11 mouse cellular contexts compared by ENCODE assay signal in the genomic region with DNA sequence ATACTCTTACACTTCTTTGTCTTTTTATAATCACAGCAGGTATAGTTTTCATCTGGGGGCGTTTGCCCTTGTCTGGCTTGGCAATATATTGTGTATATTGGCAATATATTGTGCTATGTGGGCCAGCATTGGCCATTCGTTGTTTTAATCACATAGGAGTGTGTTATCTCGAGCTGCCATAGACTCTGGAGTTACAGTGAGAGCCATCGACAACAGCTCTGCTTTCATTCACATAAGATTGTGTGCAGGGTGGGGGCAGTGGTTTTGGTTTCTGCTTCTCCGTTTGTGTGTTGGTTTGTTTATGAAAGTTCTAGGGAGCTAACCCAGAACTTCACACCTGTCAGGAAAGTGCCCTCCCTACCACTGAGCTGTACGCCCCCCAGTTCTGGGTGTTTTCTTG. TPM values are rescaled to one million over a fixed set of nuclear protein-coding genes. Genes with fewer than 3 reads are reported as not detected.
DNase-seq lines count a peak whose midpoint lies in the region; ATAC-seq and TF ChIP-seq lines count a peak whose summit lies in the region.
"Had no signal": no experiment of that assay in that cellular context is flagged by ENCODE, and none has a peak within 500 bp of the region (broad histone marks: within the 10 kb centered on the region; RNA-seq: fewer than 3 reads in every experiment).

No protein-coding gene starts in this region.

- H3K27ac ChIP-seq in heart, postnatal 0 days (ENCODE audit: low read depth), result peak overlapping the region; percentile 87
- peak overlapping the region; percentile 83; the same call in 1 of the 2 replicates for H3K27ac ChIP-seq in intestine, embryonic 16.5 days (ENCODE audit: low read length)
- H3K27ac ChIP-seq in small intestine, adult 2 months (ENCODE audit: insufficient read depth, low read depth, low read length), result peak overlapping the region; percentile 39

- 37% methylated on average over 6 of the region's 6 CpGs for WGBS in heart, postnatal 0 days
- WGBS in intestine, embryonic 16.5 days, result 75% methylated on average over 6 of the region's 6 CpGs
- WGBS in small intestine, adult 2 months, result 48% methylated on average over 6 of the region's 6 CpGs

- H3K4me1 ChIP-seq in heart, postnatal 0 days (ENCODE audit: control insufficient read depth, insufficient read depth), result peaks cover 16% of the 10 kb centered on the region
- peaks cover 80% of the 10 kb centered on the region for H3K4me1 ChIP-seq in megakaryocyte, embryonic 14.5 days
- H3K4me1 ChIP-seq in intestine, embryonic 16.5 days (ENCODE audit: control insufficient read depth, insufficient read depth, low read length), result peaks cover 16% of the 10 kb centered on the region
- H3K4me1 ChIP-seq in small intestine, adult 2 months (ENCODE audit: control insufficient read depth, insufficient read depth, insufficient read length, low read length), result peaks cover 12% of the 10 kb centered on the region

- H3K9me3 ChIP-seq in heart, postnatal 0 days (replicated peaks; ENCODE audit: control insufficient read depth, low read length), result no peaks in the 10 kb centered on the region
- 0 out of 2 replicates have a peak, but pooled peaks cover 5% of the 10 kb centered on the region for H3K9me3 ChIP-seq in megakaryocyte, embryonic 14.5 days
- H3K9me3 ChIP-seq in intestine, embryonic 16.5 days (ENCODE audit: control insufficient read depth, low read length), result no peaks in the 10 kb centered on the region

- no peak for DNase-seq in heart, postnatal 0 days (ENCODE audit: low spot score)
- DNase-seq in heart, adult 18-20 months, result no peak
- DNase-seq in cerebellum, adult 8-10 months, result no peak
- no peak for DNase-seq in embryo, embryonic 10 days (ENCODE audit: low spot score)
- DNase-seq: cerebellum, adult 9-11 months; retina, postnatal 1 day had no signal

- peaks cover 18% of the 10 kb centered on the region; the same call in 1 of the 2 replicates for H3K36me3 ChIP-seq in heart, postnatal 0 days (replicated peaks; ENCODE audit: control insufficient read depth, insufficient read depth, low read length)
- H3K36me3 ChIP-seq in megakaryocyte, embryonic 14.5 days (replicated peaks; ENCODE audit: low read length), result no peaks in the 10 kb centered on the region
- H3K36me3 ChIP-seq in intestine, embryonic 16.5 days (ENCODE audit: control insufficient read depth, insufficient read depth, low read length), result peaks cover 4% of the 10 kb centered on the region; the same call in 1 of the 2 replicates
- no peaks in the 10 kb centered on the region for H3K36me3 ChIP-seq in small intestine, adult 2 months (ENCODE audit: control insufficient read depth, insufficient read depth, low read length)

- H3K4me3 ChIP-seq in heart, postnatal 0 days (ENCODE audit: low read depth, low read length), result no peak overlapping the region
- H3K4me3 ChIP-seq in megakaryocyte, embryonic 14.5 days (replicated peaks), result peak overlapping the region; percentile 86
- H3K4me3 ChIP-seq in intestine, embryonic 16.5 days (ENCODE audit: low read length), result no peak overlapping the region
- no peak overlapping the region for H3K4me3 ChIP-seq in small intestine, adult 2 months (ENCODE audit: low read depth, low read length)

- TF ChIP-seq EP300 in heart, postnatal 0 days (IDR thresholded peaks at IDR 0.05; ENCODE audit: low read depth), result no peak

- peak overlapping the region; percentile 10; the same call in 1 of the 2 replicates for H3K4me2 ChIP-seq in heart, postnatal 0 days (ENCODE audit: low read depth, low read length)
- no peak overlapping the region for H3K4me2 ChIP-seq in intestine, embryonic 16.5 days (ENCODE audit: low read depth, low read length)

- no peak for TF ChIP-seq POLR2A in small intestine, adult 2 months (IDR thresholded peaks at IDR 0.05; ENCODE audit: low read depth, low read length)

- ATAC-seq in heart, postnatal 0 days (ENCODE audit: insufficient read depth, low read depth), result no peak
- ATAC-seq in megakaryocyte, adult 5-6 weeks (ENCODE audit: poor library complexity, severe bottlenecking), result no peak
- ATAC-seq in intestine, embryonic 16.5 days, result no peak

- no peaks in the 10 kb centered on the region for H3K27me3 ChIP-seq in heart, postnatal 0 days (ENCODE audit: control insufficient read depth, insufficient read depth, low read length)
- H3K27me3 ChIP-seq in megakaryocyte, embryonic 14.5 days (replicated peaks), result no peaks in the 10 kb centered on the region
- no peaks in the 10 kb centered on the region for H3K27me3 ChIP-seq in intestine, embryonic 16.5 days (replicated peaks; ENCODE audit: control insufficient read depth, insufficient read depth, low read length)
- H3K27me3 ChIP-seq in small intestine, adult 2 months (ENCODE audit: control insufficient read depth, insufficient read depth, low read length), result no peaks in the 10 kb centered on the region
- H3K27me3 ChIP-seq: CH12.LX had no signal

- TF ChIP-seq CTCF in heart, postnatal 0 days (IDR thresholded peaks at IDR 0.05; ENCODE audit: low read depth), result no peak
- TF ChIP-seq CTCF in small intestine, adult 2 months (IDR thresholded peaks at IDR 0.05; ENCODE audit: extremely low read depth, insufficient read length, insufficient replicate concordance, low read depth, low read length), result no peak

- H3K9ac ChIP-seq in heart, postnatal 0 days (replicated peaks; ENCODE audit: low read depth, low read length), result no peak overlapping the region
- H3K9ac ChIP-seq in intestine, embryonic 16.5 days (ENCODE audit: low read depth, low read length), result no peak overlapping the region

RNA-seq across cellular contexts. Expression of gene Smyd2, which starts 55.5 kb away (rescaled TPM):
- total RNA-seq in heart, postnatal 0 days (2014; rRNA removed; ENCODE audit: low replicate concordance), result 218 and 234 TPM in 2 replicates
- polyA plus RNA-seq in heart, postnatal 0 days (2015; fragmentation: Nextera tagmentation; extraction: Ambion mirVana), result 219 and 239 TPM in 2 replicates
- total RNA-seq in heart, adult 18-20 months (2021), result 100 to 1,000 TPM in 1 of 2 experiments, 10 to 100 TPM in 1; 92.9 to 112 TPM
- 8.2 and 15.2 TPM in 2 replicates for polyA plus RNA-seq in megakaryocyte, embryonic 14.5 days (2012; ENCODE audit: insufficient read depth, low replicate concordance)
- 16.7 and 18.6 TPM in 2 replicates for total RNA-seq in megakaryocyte, adult 5-6 weeks (2015)
- 19.2 and 26.3 TPM in 2 replicates for total RNA-seq in megakaryocyte, adult 5-6 weeks (2017)
- 97.4 and 106 TPM in 2 replicates for polyA plus RNA-seq in intestine, embryonic 16.5 days (2015; fragmentation: Nextera tagmentation; extraction: Ambion mirVana)
- polyA plus RNA-seq in small intestine, adult 2 months (2012; rRNA removed), result 19.9 and 27.0 TPM in 2 replicates
